Mouse (Mus musculus) cerebellum, adult 9-11 months (tissue): ENCODE measurements around the gene Prickle2.

Source experiments
- DNase-seq: peaks from one replicate; pipeline ENCODE4 v3.0.0; 2022

Prickle2 gene

DNA sequence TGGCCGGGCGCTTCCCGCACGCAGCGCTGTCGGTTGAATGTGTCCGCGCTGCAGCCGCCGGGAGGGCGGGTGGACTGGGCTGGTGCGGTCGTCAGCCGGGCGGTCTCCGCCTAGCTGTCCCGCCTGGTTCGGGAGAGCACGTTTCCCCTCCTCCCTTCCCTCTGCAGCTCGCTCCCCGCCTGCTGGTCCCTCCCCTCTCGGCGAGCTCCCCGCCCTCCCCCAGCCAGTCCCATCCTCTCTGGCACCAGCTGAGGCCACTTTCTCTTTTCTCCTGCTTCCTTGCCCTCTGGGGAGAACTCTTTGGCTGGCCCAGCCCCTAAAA is at the start of gene Prickle2:
TSS of gene Prickle2 (minus strand) at position 11 of the 322 bp plus-strand sequence.
- peak; percentile 21 for DNase-seq

GRCm38 (mm10) chr6:92752737-92753136 is 46.8 kb upstream of the Prickle2 start:
- no peak for DNase-seq

DNA sequence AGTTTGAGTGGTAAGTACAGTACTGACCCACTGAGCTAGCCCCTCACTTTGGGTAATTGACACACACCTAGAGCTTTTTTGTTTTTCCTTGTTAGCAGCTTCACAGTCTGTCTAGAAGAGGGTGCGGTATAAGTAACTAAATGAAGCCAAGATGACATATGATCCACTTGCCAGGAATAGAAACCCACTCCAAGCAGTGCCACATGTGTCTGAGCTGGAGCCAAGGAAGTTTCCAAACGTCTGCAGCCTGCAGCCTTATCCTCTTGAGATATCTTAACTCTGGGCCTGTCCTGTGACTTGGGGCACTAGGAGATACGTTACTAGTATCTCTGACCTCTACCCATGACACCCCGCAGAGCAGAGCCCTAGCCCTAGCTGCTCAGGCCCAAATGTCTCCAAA is 43.5 kb upstream of the Prickle2 start:
- DNase-seq = no peak

DNA sequence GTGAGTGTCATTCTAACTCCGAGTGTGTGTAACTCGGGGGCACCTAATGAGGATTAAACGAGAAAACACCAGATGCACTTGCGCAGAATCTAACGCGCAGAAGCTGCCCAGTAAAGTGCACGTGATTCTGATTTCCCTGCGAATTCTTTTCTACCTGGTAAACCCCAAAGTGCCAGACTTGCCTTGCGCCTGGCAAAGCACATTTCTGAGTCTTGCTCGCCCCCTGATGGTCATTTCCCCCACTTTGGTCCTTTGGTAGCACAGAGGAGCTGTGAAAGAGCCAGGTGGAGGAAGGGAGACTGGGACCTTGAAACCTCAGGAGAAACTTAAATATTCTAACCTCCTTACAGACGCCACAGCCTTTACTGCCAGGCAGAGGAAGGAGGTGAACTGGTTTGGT is 37.6 kb upstream of the Prickle2 start:
- peak; percentile 12 for DNase-seq

DNA sequence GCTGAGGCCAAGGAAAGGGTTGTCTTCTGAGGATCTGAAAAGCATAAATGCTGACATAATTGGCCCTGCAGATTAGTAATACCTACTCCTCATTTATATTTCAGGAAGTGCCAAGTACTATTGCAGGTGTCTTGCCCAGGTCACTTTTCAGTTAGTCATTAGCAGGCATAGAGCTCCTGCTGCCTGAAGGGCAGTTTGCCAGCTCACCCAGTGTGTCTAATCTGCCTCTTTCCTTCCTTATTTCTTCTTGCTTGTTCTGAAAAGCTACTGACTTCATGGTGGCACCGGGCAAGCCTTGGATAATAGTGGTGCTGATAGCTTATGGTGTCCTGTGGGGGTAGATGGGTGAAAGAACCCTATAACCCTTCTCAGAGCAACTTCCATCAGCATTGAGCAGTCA is 31.2 kb upstream of the Prickle2 start:
- DNase-seq = no peak

GRCm38 (mm10) chr6:92733651-92734050 is 27.7 kb upstream of the Prickle2 start:
- DNase-seq = no peak

DNA sequence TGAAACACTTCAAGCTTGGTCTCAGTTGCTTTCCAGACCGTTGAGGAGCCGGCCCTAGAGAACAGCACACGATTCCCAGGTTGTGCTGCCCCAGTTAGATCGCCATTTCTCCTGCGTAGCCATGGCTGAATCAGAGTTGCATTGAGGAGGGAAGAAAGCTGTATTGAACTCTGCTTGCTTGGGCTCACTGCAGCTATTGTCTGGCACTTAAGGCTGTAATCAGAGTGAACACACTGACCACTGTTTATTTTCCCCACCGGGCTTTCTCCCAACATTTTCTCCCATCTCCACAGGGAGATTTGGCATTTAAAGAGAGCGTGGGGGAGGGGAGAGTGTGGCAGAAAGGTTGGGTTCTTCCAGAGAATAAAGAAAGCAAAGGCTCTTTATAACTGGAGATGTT is 22.6 kb upstream of the Prickle2 start:
- DNase-seq = peak; percentile 10

DNA sequence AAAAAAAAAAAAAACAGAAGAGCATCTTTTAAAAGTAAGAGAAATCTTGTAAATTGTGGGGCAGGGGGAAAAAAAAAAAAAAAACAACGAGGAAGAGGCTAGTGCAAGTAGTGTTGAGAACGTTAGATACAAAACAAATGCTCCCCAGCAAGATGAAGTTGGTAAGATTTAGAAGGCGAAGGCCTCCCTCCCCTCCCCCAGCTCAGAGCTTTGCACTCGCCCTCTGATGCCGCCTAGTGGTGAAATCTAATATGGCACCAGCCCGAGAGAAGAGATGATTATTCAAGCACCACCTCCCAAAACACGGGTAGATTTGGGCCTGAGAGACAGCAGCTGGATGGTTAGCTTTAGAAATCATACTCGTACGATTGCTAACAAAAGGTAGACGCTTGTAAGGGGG is 22.1 kb upstream of the Prickle2 start:
- DNase-seq = peak; percentile 50

DNA sequence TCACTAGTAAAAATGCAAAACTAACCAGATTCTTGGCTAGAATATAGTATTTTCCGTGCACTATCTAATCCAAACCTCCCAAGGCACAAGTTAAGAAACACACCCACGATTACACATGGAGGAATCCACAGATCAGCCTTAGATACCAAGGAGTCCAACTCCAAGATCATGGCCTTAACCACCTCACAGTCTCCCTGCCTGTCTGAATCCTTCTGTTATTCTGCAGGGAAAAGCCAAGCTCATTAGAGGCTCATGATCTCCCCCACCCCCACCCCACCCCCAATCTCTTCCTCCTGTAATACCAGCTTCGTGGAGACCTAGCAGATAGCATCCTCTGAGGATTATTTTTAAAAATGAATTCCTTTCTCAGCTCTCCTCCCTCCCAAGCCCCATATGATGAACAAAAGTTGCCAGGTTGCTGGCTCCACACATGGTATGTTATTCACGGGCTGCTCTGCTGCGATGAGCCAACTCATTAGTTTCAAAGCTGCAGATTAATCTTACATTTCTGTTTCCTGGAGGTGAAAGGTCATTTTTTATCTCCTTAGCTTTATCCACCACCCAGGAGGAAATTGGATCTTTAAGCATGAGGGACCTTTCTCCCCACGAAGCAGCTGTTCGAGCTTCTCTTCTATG is 21.5 kb upstream of the Prickle2 start:
- DNase-seq = no peak

GRCm38 (mm10) chr6:92726121-92726520 is 20.2 kb upstream of the Prickle2 start:
- no peak for DNase-seq

DNA sequence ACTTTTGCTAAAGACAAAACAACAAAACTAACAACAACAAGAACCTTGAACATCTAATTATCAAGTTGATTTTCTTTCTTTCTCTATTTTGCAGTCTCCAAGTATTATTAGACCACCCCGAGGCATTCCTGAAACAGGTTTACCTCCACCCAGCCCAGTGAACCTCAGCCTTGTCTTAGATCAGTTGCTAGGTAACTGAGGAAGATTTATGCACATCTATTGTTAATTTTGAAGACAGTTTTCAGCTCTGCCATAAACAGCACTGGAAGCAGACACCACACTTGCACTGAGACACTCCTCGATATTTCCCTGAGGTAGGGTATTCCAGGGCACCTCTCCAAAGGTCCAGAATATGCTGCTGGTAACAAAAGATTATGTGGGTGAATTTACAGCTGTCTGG is 18.4 kb upstream of the Prickle2 start:
- no peak for DNase-seq

- DNase-seq = no peak
Observed at GRCm38 (mm10) chr6:92715806-92716205, 9.9 kb upstream of the Prickle2 start.

DNA sequence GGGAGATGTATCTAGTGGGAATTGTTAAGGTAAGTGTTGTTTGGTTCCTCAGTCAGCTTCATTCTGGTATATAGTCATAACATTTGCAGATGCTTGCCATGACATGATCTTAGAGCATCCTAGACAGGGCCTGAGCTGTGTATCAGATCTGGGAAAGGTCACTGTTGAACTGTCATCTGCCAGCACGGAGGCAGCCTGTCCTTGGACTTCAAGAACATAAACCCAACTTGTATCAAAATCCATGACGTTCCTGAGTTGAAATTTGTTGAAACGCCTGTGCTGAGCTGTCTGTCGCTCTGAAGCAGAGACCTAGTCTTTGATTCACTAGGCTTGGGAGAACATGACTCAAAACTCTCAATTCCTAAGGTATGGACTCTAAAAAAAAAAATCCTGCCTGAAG is 8.8 kb upstream of the Prickle2 start:
- no peak for DNase-seq

DNA sequence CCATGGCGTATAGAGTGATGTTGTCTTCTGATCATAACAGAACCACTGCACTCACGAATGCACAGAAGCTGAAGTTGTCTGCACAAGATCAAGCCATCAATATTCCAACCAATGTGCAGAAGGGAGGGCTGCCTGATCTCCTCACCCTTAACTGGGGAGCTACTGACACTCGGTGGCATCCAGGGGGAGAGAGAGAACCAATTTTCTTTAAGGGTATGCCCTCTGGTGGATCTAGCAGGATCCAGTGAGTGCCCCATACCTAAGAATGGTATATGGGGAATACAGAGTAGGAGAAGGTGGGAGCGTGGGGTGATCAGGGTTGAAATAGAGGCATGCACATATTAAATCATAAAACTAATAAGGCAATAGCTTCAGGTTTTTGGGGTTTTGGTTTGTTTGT is 2.2 kb upstream of the Prickle2 start:
- DNase-seq = no peak

- no peak for DNase-seq
Observed at GRCm38 (mm10) chr6:92705353-92706144, 406 bp downstream of the Prickle2 start.

DNA sequence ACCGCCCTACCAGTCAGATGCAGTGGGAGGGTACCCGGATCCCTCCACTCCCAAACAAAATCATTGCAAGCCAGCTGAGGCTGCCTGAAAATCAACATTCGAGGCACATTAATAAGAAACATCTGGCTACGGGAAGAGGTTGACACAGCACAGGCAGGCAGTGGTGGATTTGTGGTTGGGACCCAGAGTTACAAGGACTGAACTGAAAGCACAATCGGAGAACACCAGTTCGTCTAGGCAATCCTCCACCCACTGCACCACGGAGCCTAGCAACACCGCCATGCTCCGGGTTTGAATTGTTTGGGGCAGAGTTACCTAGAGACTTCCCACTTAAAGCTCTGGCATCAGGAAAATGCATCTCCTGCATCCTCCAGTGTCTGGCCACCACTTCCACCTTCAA is 1.1 kb downstream of the Prickle2 start:
- no peak for DNase-seq

DNA sequence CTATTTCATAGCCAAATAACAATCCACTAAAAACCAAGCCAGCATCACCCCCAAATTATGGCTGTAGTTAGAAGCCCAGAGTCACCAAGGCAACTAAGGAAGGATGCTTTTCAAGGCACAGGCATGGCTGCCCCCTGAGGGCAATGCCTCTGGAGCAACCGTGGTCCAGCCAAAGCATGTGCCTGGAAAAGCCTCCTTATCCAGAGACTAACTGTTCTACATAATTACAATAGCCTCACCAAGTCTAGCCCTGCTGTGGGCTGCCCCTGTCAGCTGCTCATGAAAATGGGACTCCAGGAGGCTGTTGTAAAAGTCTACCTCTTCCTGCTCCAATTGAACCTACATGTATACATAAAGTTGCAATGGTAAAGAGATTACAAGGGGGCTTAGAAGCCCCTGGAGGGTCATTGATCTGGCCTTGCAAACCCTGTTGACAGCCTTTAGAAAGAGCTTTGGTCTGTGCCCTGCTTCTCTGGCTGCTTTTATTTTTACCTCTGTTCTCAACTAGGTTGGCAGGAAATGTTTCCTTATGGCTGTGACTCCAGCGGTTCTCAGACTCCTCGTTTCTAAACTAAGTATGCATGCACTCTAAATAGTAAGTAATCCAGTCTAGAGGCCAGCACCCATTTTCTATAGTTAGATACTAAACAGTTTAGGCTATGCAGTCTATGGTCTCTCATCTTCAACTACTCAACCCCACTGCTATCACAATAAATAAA is 6.3 kb downstream of the Prickle2 start:
- no peak for DNase-seq

GRCm38 (mm10) chr6:92697807-92698206 is 8.1 kb downstream of the Prickle2 start:
- no peak for DNase-seq

GRCm38 (mm10) chr6:92687317-92687716 is 18.6 kb downstream of the Prickle2 start:
- no peak for DNase-seq

GRCm38 (mm10) chr6:92674394-92674925 is 31.5 kb downstream of the Prickle2 start:
- no peak for DNase-seq

- no peak for DNase-seq
Observed at GRCm38 (mm10) chr6:92670518-92671147, 35.3 kb downstream of the Prickle2 start.

- DNase-seq = no peak
Observed at GRCm38 (mm10) chr6:92669623-92670022, 36.3 kb downstream of the Prickle2 start.

DNA sequence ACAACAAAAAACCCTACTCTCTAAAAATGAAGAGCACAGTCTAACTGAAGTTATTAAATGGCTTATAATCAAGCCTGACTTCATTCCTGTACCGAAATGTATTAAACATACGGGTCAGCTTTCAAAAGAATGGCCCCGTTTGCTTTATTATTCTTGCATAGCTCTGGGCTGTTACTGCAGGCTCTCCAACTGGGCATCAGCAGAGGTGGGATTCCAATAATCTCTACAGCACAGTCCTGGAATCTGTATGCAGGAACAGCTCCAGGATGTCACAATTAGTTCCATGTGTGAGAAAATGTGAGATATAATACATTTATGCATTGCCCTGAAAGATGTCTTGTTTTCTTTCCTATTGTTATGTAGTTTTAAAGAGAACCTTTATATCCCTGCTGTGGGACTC is 38.4 kb downstream of the Prickle2 start:
- DNase-seq = no peak
